Mouse (Mus musculus): ENCODE results near the gene Gm5431.
"Not testable (repeated sequence)": the region's sequence is repeated elsewhere in the genome, so short reads cannot be mapped to it uniquely, and the experiment has no call there.

The Gm5431 gene

GRCm38 (mm10) chr11:48871201-48871772 lies 30.7 kb downstream of the Gm5431 start, which contains the start of gene Irgm1:
Irgm1 (minus strand) TSS chr11:48871683.
- no peak for DNase-seq (ENCODE audit: low read depth, low spot score)

- DNase-seq (ENCODE audit: low read depth, low spot score): no peak
These were observed 31.2 kb downstream of the Gm5431 start for GRCm38 (mm10) chr11:48870781-48871180.

GRCm38 (mm10) chr11:48869380-48870110 lies 32.5 kb downstream of the Gm5431 start:
- DNase-seq (ENCODE audit: low read depth, low spot score): no peak

DNA sequence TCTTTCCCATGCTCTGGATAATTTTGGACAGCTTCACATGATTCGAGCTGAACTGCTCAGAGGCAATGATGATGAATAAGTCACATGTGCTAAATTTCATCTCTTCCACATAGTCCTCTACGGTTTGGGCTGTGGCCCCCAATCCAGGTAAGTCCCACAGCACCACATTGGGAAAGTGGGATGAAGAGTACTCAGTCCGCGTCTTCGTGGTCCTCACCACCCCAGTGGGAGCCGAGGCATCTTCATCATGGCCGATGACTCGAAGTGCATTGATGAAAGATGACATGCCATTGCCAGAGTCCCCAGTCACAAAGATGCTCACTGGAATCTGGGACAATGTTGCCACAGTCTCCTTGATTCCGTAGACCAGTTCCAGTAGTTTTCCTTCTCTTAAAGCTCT lies 35.5 kb downstream of the Gm5431 start:
- no peak for DNase-seq (ENCODE audit: low read depth, low spot score)

- DNase-seq (ENCODE audit: low read depth, low spot score): no peak
These were observed 38.2 kb downstream of the Gm5431 start for GRCm38 (mm10) chr11:48863808-48864207.

DNA sequence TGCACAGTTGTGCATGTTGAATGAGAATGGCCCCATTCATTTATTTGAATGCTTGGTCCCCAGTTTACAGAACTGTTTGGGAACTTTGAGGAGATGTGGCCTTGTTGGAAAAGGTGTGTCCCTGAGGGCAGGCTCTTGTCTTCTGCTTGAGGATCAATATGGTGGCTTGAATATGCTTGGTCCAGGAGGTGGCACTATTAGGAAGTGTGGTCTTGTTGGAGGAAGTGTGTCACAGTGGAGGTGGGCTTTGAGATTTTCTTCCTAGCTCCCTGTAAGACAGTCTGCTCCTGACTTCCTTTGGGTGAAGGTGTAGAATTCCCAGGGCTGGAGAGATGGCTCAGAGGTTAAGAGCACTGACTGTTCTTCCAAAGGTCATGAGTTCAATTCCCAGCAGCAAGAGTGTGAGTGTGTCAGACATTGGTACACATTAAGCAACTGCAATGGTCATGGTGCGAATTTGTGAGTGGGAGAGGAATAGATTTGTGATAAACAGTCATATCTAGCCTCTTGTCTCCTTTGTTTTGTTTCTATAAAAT lies 39.2 kb downstream of the Gm5431 start:
- no peak for DNase-seq (ENCODE audit: low read depth, low spot score)

DNA sequence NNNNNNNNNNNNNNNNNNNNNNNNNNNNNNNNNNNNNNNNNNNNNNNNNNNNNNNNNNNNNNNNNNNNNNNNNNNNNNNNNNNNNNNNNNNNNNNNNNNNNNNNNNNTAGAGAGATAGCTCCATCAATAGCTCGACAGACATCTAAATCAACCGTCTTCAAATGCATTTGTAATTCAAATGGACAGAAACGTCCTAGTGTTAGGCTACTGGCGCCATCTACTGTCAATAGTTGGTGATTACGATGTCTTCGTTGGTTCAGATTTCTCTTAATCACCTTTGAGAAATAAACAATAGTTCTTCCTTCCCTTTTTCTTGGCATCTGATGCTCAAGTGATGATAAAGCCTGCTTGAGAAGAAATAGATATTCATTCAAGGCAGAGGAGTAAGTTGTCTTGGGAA lies 43.0 kb downstream of the Gm5431 start:
- no peak for DNase-seq (ENCODE audit: low read depth, low spot score)

- no peak for DNase-seq (ENCODE audit: low read depth, low spot score)
These were observed 48.4 kb downstream of the Gm5431 start for GRCm38 (mm10) chr11:48853474-48854180.

- DNase-seq (ENCODE audit: low read depth, low spot score): no peak
These were observed 49.2 kb downstream of the Gm5431 start for GRCm38 (mm10) chr11:48852624-48853473.

- DNase-seq (ENCODE audit: low read depth, low spot score): no peak
These were observed 49.8 kb downstream of the Gm5431 start for GRCm38 (mm10) chr11:48852190-48852589.

DNA sequence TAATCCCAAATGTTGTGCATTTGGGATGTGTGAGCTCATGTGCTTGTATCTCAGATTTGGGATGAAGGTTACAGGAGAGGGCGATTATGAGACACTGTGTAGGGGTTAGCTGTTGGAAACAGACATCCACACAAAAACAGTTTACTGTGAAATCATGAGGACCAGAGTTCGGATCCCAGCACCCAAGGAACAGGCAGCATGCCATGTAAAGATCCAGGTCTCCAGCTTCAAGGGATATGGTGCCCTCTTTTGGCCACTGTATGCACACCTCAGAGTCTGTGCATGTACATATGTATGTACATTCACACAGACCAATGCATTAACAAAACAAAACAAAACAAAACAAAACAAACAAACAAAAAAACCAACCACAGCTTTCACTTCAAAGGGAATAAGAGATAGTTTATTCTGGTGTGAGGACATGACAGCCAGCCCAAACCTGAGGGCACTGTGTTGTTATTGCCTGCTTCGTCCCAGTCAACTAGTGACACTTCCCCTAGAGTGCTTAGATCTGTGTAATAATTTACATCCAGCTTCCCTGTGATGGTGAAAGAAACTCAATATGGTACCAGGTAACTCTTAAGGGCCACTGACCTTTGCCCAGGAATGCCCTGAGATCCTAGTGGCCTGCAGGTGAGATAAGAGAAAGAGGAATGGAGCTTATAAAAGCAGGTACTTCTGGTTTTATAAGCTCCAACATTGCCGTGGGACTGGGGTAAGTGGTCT lies 50.6 kb downstream of the Gm5431 start:
- DNase-seq (ENCODE audit: low read depth, low spot score): no peak

DNA sequence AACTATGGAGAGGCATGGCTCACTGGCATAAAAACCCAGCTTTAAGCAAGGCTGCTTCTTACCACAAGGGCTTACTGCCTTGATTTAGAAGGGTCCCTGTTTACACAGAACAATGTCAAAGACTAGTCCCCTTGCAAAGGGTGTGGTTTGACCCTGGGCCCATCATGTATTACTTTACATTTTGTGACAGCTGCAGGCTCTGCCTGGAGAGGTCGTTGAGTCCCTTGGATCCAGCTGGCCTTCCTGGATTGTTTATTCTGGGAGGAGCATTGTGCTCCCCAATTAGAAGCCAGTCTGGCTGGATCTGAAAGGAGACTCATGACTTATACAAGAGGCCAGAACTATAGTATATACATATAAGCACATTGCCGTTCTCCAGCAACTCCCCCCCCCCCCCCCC lies 51.8 kb downstream of the Gm5431 start:
- DNase-seq (ENCODE audit: low read depth, low spot score): no peak

GRCm38 (mm10) chr11:48846881-48847280 lies 55.1 kb downstream of the Gm5431 start:
- DNase-seq (ENCODE audit: low read depth, low spot score): no peak

- DNase-seq (ENCODE audit: low read depth, low spot score): not testable (repeated sequence)
These were observed 55.7 kb downstream of the Gm5431 start for GRCm38 (mm10) chr11:48846362-48846761.

DNA sequence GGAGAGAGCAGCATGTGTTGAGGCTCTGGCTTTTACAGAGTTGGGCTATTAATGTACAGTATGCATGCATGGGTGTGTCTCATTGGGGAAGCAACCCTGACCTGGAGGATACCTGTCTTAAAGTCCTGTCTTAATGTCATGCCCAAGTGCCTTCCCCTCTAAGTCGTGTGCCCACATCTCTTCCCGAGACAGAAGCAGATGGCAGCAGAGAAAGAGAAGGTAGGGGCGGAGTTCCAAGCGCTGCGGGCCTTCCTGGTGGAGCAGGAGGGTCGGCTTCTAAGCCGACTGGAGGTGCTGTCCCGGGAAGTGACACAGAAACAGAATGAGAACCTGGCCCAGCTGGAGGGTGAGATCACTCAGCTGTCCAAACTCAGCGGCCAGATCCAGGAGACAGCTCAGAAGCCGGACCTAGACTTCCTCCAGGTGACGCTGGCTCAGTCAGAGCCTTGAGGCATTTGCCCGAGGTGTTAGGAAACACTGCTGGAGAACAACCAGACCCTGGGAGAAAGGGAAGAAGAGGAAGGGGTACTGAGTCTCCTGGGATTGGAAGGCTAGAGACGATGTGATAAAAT lies 56.7 kb downstream of the Gm5431 start:
- DNase-seq (ENCODE audit: low read depth, low spot score): no peak

GRCm38 (mm10) chr11:48844309-48844708 lies 57.7 kb downstream of the Gm5431 start:
- DNase-seq (ENCODE audit: low read depth, low spot score): no peak

DNA sequence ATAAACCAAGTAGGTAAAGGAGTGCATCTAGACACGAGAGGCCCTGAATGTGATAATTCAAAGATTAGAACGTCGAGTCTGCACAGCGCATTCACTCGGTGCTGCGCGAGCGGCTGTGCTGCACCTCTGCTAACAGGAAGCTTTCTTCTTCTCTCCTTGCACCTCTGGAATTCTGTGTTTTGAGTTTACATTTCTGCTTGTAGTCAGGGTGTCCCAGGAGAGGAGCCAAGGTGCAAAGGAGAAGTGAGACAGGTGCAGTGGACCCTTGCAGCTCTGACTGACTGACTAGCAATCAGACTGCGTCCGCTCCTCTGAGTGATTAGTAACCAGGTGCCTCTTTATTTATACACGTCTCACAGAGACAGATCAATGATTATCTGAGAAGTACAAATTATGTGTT lies 58.8 kb downstream of the Gm5431 start:
- no peak for DNase-seq (ENCODE audit: low read depth, low spot score)

- DNase-seq (ENCODE audit: low read depth, low spot score): no peak
These were observed 59.6 kb downstream of the Gm5431 start for GRCm38 (mm10) chr11:48842378-48842792.

DNA sequence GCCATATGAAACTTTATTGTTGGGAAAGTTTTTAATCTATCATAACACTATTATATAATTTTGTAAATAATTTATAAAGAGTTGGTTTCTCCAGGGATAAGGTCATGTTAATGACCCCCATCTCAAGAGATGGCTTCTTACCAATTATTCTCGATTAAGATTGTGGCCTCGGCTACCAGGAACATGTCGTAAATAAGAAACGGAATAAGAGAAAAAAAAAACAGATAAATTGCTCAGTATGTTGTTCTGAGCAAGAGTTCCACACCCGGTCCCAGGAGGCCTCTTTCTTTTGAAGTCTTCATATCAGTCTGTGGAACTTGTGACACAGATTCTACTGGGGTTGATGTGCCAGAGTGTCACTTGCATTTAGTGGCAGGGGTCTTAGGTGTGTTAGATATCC lies 60.8 kb downstream of the Gm5431 start:
- DNase-seq (ENCODE audit: low read depth, low spot score): no peak

DNA sequence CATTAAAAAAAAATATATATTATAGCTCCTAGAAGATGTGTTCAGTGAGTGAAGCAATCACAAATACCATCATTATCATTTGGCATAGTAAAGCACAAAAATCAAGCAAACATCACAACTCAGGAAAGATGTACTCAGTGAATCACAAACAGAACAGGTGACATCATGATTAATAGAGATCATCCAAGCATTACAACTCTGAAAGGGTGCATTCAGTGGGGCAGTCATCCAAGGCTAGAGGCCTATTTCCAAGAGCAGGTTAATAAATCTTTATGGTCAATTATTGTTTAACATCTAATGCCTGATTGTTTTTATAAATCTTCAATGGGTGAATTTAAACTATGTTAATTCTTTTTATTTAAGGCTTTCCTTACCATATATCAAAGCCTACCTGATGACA lies 61.2 kb downstream of the Gm5431 start:
- DNase-seq (ENCODE audit: low read depth, low spot score): no peak
